Mouse (Mus musculus) T-helper 2 cell (primary cell): ENCODE data around the gene Ttc30a2.

Experiments
- in situ Hi-C: fragments of 300-600 bp; cut with MboI, MseI; formaldehyde crosslinking; loops from one replicate; pipeline ENCODE4 v1.15.1; 2025; ENCODE audit warnings: high pct_unique_total_duplicates

Ttc30a2 gene

DNA sequence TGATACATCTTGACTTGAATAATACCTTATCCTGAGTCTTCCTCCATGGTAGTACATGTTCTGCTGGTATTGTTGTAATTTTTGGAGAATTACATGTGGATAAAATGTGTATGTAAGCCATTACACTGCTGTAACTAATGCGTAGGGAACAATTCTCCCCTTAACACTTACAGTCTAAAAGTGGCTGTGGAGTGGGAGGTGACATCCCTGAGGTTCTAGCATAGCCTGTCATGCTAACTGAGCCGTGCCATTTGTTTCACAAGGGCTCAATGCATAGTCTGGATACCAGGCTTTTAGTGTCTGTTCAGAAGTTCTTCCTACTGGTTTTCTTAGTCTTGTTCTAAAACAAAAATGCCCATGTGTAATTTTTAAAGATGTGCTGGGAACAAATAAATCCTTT, 47.0 kb downstream of the Ttc30a2 start:
- in situ Hi-C loops, result no loop called here

DNA sequence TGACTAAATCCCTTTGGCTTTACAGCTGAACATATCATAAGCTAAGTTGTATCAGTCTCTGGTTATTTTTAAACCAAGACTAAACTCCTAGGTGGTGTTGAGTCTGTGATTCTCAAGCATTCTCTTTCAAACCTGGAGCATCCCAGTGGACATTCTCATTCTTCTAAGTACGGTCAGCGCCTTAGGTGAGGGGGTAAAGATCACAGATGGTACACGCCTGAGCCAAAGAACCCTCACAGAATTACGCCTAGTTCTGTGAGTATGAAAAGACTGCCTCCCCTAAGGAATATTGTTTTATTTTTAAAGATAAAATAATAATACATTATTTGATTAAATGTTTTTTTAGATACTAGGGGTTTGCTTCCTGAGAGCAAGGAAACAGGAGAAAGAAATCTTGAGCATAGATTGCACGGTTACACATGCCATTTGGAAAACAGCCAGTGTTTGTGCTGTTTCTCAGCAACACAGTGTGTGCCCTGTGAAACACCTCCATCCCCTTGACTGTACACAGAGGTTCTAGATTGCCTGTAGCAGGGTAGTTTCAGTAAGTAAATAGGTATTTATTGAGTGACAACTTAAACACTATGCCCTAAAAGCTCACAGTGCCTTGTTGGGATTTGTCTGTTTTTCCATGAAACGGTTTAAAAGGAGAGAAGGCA, 48.1 kb downstream of the Ttc30a2 start:
- in situ Hi-C loops, result no loop called here

DNA sequence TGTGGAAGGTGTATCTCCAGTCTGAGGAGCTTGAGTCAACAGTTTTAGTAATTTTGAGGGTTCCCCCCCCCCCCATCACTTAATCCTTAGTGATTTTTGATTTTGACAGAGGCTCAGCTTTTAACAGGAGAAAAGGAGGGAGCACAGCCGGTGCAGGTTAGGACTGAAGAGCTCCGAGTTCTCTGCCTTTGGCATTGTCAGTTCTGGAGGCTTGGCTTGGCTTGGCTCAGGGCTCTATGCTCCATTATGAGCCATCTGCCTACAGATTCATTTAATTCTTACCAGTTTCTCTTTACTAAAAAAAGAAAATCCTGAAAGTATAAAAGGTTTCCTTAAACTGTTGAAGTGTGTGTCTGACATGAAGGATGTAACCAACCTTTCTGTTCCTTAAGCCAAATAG, 48.8 kb downstream of the Ttc30a2 start:
- in situ Hi-C loops, result no loop called here

DNA sequence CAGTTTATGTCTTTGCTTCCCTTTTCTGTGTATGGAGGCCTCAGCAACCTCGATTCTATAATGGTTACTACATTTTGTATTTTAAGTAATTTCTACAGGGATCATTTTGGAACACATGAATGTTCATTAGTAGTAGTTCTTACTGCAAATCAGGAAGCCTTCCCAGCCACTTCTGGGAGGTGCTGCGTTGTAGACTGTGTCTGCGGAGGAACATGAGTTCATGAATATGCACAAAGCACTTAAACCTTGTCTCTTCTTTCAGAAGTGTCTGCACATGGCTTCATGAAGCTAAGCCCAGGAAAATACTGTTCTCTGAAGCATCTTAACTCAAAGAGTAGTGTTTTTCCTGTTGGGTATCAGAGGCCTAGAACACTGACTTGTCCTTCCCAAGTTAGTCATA, 50.0 kb downstream of the Ttc30a2 start:
- in situ Hi-C loops, result no loop called here

DNA sequence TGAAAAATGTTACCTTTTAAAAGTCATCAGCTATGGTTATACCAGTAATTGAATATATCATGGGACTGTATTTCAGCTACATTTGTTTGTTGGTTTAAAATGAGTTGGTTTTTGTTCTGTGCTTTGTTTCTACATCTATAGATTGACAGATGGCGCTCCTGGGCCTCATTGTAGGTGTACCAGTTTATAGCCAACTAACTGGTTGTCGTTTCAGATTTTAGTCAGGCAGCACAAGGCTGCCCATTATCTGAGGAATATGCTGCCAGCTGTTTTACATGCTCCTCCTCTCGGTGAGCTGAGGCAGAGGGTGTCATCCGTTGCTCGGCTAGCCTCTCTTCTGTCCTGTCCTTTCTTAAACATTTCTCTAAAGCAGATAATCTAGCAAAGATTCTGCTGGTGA, 51.9 kb downstream of the Ttc30a2 start:
- in situ Hi-C loops, result no loop called here
